Mouse (Mus musculus): Measurements from ENCODE around the gene Lrit2. TPM values are rescaled to one million over a fixed set of nuclear protein-coding genes. Genes with fewer than 3 reads are reported as not detected.

Gene Lrit2
- polyA plus RNA-seq, 2 experiments = not detected

- Histone ChIP-seq H3K4me2 (ENCODE audit: low read depth) (no peak overlapping the region), H3K27me3 (ENCODE audit: control insufficient read depth, insufficient read depth, low read length) (no peaks in the 10 kb centered on the region), H3K36me3 (replicated peaks; ENCODE audit: control insufficient read depth, insufficient read depth, low read depth) (no peaks in the 10 kb centered on the region), H3K4me3 (ENCODE audit: insufficient read depth in 1 of 2, low read depth in 2 of 2, low read length in 2 of 2) (no peak overlapping the region), H3K9ac (replicated peaks) (no peak overlapping the region), H3K27ac (no peak overlapping the region), H3K4me1 (replicated peaks; ENCODE audit: control insufficient read depth in 2 of 2, insufficient read depth in 2 of 2, low read length in 1 of 2) (no peaks in the 10 kb centered on the region), H3K9me3 (ENCODE audit: control insufficient read depth, low read length) (no peaks in the 10 kb centered on the region)
- ATAC-seq (ENCODE audit: insufficient read depth) (no peak), DNase-seq (ENCODE audit: low read depth in 3 of 3, low spot score in 3 of 3) (peak; percentile 1 to 6 (median 2))
- WGBS (ENCODE audit: insufficient replicate concordance) = 17% methylated on average over 9 of the region's 9 CpGs
- TF ChIP-seq CTCF (IDR thresholded peaks at IDR 0.05; ENCODE audit: low read depth) (no peak), EP300 (IDR thresholded peaks at IDR 0.05; ENCODE audit: low read depth) (no peak)
These were observed 787 bp downstream of the Lrit2 start for GRCm38 (mm10) chr14:37068516-37068915.

- H3K4me1 ChIP-seq (replicated peaks; ENCODE audit: control insufficient read depth in 2 of 2, insufficient read depth in 2 of 2, low read length in 1 of 2) = no peaks in the 10 kb centered on the region
- ATAC-seq (ENCODE audit: insufficient read depth) (no peak), DNase-seq (ENCODE audit: low read depth in 3 of 3, low spot score in 3 of 3) (no peak)
- H3K4me3 ChIP-seq (ENCODE audit: insufficient read depth in 1 of 2, low read depth in 2 of 2, low read length in 2 of 2) = no peak overlapping the region
- no peaks in the 10 kb centered on the region for H3K9me3 ChIP-seq (ENCODE audit: control insufficient read depth, low read length)
- H3K36me3 ChIP-seq (replicated peaks; ENCODE audit: control insufficient read depth, insufficient read depth, low read depth) = no peaks in the 10 kb centered on the region
- no peak overlapping the region for H3K4me2 ChIP-seq (ENCODE audit: low read depth)
- no peaks in the 10 kb centered on the region for H3K27me3 ChIP-seq (ENCODE audit: control insufficient read depth, insufficient read depth, low read length)
- no peak overlapping the region for H3K27ac ChIP-seq
- no peak overlapping the region for H3K9ac ChIP-seq (replicated peaks)
- 59% methylated on average over 1 of the region's 1 CpGs for WGBS (ENCODE audit: insufficient replicate concordance)
- TF ChIP-seq CTCF (IDR thresholded peaks at IDR 0.05; ENCODE audit: low read depth) (no peak), EP300 (IDR thresholded peaks at IDR 0.05; ENCODE audit: low read depth) (no peak)
These were observed 13.0 kb downstream of the Lrit2 start for GRCm38 (mm10) chr14:37080724-37081123.

GRCm38 (mm10) chr14:37083755-37084154 is 16.0 kb downstream of the Lrit2 start:
- no peak overlapping the region for H3K27ac ChIP-seq
- 24% methylated on average over 4 of the region's 4 CpGs for WGBS (ENCODE audit: insufficient replicate concordance)
- no peak overlapping the region for H3K9ac ChIP-seq (replicated peaks)
- no peaks in the 10 kb centered on the region for H3K27me3 ChIP-seq (ENCODE audit: control insufficient read depth, insufficient read depth, low read length)
- H3K4me1 ChIP-seq (replicated peaks; ENCODE audit: control insufficient read depth in 2 of 2, insufficient read depth in 2 of 2, low read length in 1 of 2) = no peaks in the 10 kb centered on the region
- no peak overlapping the region for H3K4me2 ChIP-seq (ENCODE audit: low read depth)
- H3K36me3 ChIP-seq (replicated peaks; ENCODE audit: control insufficient read depth, insufficient read depth, low read depth) = no peaks in the 10 kb centered on the region
- ATAC-seq (ENCODE audit: insufficient read depth) = no peak
- no peak for DNase-seq (ENCODE audit: low read depth in 3 of 3, low spot score in 3 of 3)
- TF ChIP-seq EP300 (IDR thresholded peaks at IDR 0.05; ENCODE audit: low read depth) (no peak), CTCF (IDR thresholded peaks at IDR 0.05; ENCODE audit: low read depth) (no peak)
- no peaks in the 10 kb centered on the region for H3K9me3 ChIP-seq (ENCODE audit: control insufficient read depth, low read length)
- no peak overlapping the region for H3K4me3 ChIP-seq (ENCODE audit: insufficient read depth in 1 of 2, low read depth in 2 of 2, low read length in 2 of 2)

- 69% methylated on average over 6 of the region's 6 CpGs for WGBS (ENCODE audit: insufficient replicate concordance)
These were observed 26.7 kb downstream of the Lrit2 start for GRCm38 (mm10) chr14:37094436-37094835.

DNA sequence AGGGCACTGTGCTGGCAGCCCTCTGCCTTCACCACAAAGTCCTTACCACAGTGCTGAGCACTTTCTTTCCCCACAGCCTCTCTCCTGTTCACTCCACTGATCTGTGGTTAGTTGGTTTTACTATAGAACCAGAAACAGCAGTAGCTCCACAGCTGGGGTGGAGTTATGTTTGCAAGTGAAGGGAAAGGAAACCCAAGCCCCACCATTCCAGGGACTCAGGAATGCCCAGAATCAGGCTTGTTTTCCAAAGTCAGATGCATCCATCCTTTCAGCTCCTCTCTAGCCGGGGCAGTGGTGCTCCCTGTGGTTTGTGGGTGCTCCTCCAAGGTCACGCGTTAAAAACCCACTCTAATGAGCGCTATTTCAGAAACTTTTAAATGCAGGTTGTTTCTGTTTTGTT is 27.8 kb downstream of the Lrit2 start:
- H3K27ac ChIP-seq = no peak overlapping the region
- TF ChIP-seq EP300 (IDR thresholded peaks at IDR 0.05; ENCODE audit: low read depth) (no peak), CTCF (IDR thresholded peaks at IDR 0.05; ENCODE audit: low read depth) (no peak)
- H3K9me3 ChIP-seq (ENCODE audit: control insufficient read depth, low read length) = no peaks in the 10 kb centered on the region
- H3K4me3 ChIP-seq (ENCODE audit: insufficient read depth in 1 of 2, low read depth in 2 of 2, low read length in 2 of 2) = no peak overlapping the region
- H3K9ac ChIP-seq (replicated peaks) = no peak overlapping the region
- H3K36me3 ChIP-seq (replicated peaks; ENCODE audit: control insufficient read depth, insufficient read depth, low read depth) = no peaks in the 10 kb centered on the region
- no peaks in the 10 kb centered on the region for H3K4me1 ChIP-seq (replicated peaks; ENCODE audit: control insufficient read depth in 2 of 2, insufficient read depth in 2 of 2, low read length in 1 of 2)
- DNase-seq (ENCODE audit: low read depth in 3 of 3, low spot score in 3 of 3) (no peak), ATAC-seq (ENCODE audit: insufficient read depth) (no peak)
- no peak overlapping the region for H3K4me2 ChIP-seq (ENCODE audit: low read depth)
- H3K27me3 ChIP-seq (ENCODE audit: control insufficient read depth, insufficient read depth, low read length) = peaks cover 12% of the 10 kb centered on the region
- WGBS (ENCODE audit: insufficient replicate concordance) = 61% methylated on average over 4 of the region's 4 CpGs

More at GRCm38 (mm10) chr14:37094436-37094835, 26.7 kb downstream of the Lrit2 start:
- DNase-seq (ENCODE audit: low read depth in 3 of 3, low spot score in 3 of 3) (no peak), ATAC-seq (ENCODE audit: insufficient read depth) (no peak)
- Histone ChIP-seq H3K4me1 (replicated peaks; ENCODE audit: control insufficient read depth in 2 of 2, insufficient read depth in 2 of 2, low read length in 1 of 2) (no peaks in the 10 kb centered on the region), H3K27ac (no peak overlapping the region), H3K9ac (replicated peaks) (no peak overlapping the region), H3K36me3 (replicated peaks; ENCODE audit: control insufficient read depth, insufficient read depth, low read depth) (no peaks in the 10 kb centered on the region), H3K4me2 (ENCODE audit: low read depth) (no peak overlapping the region), H3K4me3 (ENCODE audit: insufficient read depth in 1 of 2, low read depth in 2 of 2, low read length in 2 of 2) (no peak overlapping the region), H3K9me3 (ENCODE audit: control insufficient read depth, low read length) (no peaks in the 10 kb centered on the region), H3K27me3 (ENCODE audit: control insufficient read depth, insufficient read depth, low read length) (peaks cover 11% of the 10 kb centered on the region)
- TF ChIP-seq EP300 (IDR thresholded peaks at IDR 0.05; ENCODE audit: low read depth) (no peak), CTCF (IDR thresholded peaks at IDR 0.05; ENCODE audit: low read depth) (no peak)
